Mouse (Mus musculus): ENCODE data around the gene Srebf1.
A peak's percentile ranks its signal among the peaks of the same experiment; 100 is the strongest.

Srebf1 gene

DNA sequence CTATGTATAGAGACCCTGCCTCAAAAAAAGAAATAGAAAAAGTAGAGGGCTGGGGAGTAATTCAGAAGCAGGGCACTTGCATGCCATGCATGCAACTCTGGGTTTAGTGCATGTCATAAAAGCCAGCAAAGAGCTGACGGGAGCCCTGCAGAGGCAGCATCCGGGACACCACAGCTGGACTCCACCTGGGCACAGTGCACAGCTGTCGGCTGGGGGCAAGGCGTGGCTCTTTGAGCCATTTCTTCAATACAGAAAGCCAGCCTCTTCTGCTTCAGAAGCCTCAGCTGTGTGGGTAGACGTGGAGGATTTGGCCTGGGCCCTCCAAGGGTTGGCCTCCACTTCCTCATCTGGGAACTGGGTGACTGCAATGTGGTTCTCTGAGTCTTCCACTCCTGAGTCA lies 13.0 kb upstream of the Srebf1 start:
- DNase-seq (ENCODE audit: extremely low spot score), result no peak

DNA sequence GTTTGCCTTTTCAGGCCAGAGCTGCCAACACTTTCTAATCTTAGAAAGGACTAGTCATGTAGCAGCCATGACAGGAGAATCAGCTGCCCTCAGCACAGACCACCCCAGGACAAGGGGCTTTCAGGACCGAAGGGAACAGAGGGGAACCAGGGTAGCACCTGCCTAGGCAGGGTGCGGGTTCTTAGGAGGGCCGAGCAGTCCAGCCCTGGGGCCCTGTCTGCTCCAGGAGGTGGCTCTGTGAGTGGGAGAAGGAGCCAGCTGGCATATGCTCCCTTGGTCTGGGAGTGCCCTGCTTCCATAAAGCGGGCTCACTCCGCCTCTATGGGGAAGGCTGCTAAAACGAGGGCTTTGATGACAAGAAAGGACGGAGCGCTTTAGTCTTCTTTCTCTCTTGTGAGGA lies 10.9 kb upstream of the Srebf1 start:
- DNase-seq (ENCODE audit: extremely low spot score), result no peak

DNA sequence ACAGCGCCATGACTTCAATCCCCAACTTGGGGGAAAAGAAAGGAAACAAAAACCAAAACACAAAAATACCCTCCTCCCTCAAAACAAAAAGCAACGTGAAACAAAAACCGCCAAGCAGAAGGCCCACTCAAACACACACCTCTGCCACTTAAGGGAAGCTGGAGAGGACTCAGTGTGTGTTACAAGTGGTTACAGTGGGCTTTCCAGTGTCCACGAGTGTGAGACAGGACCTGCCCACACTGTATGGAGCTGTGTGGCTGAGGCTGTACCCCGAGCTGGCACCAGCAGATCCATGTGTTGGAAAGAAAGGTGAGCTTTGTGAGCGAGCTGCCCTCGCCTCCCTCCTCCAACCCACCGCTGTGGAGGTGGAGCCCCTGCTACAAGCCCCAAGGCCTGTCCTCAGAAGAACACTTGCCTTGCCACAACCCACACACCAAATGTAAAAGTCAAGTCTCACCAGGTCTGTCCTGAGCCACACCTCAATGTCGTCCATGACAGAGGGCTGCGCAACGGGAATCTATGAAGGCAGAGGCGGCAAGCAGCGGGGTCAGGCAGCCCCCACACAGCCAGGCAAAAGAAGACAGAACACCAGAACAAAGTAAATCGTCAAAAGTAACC lies 10.2 kb upstream of the Srebf1 start:
- no peak for DNase-seq (ENCODE audit: extremely low spot score)

DNA sequence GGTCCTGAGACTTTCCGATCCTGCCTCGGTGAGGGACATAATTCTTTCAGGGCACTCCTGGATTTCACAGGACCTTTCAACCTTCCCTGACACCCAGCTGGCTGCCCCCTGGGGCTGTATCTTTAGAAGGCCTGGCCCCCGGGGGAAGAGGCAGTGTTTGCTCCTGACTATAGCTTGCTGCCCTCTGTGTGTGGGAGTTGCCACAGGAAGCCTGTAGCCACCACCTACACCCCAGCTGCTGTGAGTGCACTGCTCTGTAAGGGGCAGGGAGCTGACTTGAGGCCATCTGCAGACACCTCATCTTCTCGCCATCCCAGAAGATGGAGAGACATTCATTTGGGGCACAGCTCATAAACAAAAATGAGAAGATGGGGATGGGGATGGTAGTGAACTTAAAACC lies 9.6 kb upstream of the Srebf1 start:
- DNase-seq (ENCODE audit: extremely low spot score), result no peak

DNA sequence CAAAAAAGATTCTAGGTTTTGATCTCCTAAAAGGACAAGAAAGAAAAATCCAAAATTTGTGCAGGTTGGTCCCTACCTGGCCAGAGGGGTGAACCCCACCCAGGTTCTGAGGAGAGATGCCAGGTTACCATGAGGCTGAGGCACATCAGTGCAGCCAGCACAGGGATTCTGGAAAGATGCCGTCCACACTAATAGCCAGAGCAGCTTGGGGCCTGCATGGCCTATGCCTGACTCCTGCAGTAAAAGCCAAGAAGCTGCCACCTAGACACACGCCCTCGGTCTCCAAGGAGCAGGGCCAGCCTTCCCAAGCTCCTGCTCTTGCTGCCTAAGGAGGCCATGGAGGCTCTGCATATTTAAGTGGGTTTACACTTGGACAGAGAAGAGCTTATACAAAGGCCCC lies 8.9 kb upstream of the Srebf1 start:
- no peak for DNase-seq (ENCODE audit: extremely low spot score)

DNA sequence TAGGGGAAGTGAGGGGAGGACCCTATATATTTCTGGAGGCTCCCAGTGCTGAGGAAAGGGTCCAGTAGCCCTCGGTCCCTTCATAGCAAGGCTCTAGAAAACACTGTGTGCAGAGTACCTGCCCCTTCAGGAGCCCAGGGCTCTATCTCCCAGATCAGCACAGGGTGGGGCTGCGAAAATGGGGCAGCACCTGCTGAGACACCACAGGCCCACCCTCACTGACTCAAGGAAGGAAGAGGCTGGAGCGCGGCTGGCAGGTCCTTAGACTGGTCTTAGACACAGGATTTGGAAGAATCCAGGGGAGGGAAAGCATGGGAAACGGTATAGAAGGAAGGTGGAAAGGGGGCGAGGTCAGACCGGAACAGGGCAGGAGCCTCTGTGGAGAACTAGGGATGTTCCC lies 8.1 kb upstream of the Srebf1 start:
- no peak for DNase-seq (ENCODE audit: extremely low spot score)

DNA sequence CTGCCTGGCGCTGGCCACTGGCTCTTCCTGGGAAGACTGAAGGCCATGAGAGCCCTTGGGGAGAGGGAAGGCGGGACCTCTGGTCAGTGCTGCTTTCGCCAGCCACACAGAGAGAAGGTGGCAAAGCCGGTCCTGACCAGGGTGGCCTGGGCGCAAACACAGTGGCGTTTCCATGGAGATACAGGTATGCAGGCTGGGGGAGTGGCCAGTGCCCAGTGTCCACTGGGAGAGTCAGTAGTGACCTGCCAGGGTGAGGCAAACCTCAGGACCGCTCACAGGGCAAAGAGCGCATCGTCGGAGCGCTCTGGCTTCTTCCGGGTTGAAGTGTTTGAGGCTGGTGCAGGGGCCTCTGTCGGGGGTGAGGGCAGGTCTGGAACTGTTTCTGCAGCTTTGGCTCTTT lies 7.4 kb upstream of the Srebf1 start:
- no peak for DNase-seq (ENCODE audit: extremely low spot score)

DNA sequence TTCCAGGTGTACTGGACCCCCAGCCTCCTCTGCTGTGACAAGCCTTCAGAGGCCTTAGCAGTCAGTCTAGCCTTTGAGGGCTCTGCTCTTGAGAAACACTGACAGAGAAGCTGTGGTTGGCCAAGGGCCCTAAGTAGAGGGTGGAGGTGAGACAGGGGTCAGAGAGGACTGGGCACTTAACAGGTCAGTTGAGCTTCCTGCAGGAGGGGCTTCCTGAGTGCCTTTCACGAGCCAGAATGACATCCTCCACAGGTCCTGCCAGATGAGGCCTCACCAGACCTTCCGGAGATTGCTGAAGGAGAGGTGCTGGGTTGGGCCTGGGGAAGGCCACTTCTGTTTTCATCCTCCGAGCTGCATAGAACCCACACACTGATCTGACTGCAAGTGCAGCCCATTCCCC lies 6.1 kb upstream of the Srebf1 start:
- no peak for DNase-seq (ENCODE audit: extremely low spot score)

DNA sequence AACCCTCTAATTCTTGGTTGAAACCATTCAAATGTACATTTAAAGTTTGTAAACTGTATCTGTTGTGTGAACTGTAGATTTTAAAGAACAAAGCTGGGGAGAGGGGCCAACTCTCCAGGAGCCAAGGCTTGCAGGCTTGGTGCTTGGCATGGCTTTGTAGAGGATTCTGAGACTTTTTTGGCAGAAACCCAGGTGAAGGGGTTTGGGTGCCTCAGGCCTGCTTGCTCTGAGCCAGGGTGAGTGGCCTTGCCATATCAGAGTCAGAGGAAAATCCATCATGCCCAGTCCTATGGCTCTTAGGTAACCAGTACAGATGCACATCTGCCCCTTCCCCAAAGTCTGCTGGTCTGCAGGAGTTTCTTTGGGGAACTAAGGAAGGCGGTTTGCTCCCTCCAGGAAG lies 3.5 kb upstream of the Srebf1 start:
- no peak for DNase-seq (ENCODE audit: extremely low spot score)

DNA sequence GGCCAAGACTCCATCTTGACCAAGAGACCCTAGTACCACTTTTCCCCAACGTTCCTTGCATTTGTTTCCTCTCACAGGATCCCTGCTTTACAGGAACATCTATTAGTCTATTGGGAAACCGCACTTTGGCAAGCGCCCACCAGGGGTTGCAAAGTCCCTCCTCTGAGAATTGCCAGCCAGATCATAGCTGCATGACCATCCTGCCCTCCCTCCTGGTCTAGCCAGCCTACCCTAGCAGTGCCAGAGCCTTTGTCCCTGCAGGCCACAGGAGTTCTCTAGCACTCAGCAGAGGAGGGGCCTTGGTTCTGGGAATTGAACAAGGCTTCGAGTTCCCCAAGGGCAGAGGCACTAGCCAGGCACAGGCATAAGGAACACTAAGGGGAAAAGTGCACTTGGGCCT lies 2.3 kb upstream of the Srebf1 start:
- no peak for DNase-seq (ENCODE audit: extremely low spot score)

DNA sequence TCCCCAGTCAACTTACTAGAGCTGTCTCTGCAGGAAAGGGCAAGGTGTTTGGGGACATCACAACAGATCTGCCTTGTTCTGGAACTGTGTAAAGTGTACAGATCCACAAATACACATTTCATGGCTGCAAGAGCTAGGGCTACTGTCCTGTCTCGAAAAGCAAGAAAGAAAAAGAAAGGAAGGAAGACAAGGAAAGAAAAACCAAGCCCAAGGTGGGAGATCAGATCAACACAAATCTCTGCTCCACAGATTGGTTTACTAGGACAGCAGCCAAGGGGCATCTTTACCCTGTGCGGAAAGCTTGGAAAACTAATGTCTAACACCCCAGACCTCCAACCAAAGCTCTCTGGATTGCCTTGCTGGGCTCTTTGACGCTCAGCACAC lies 304 bp downstream of the Srebf1 start:
- no peak for DNase-seq (ENCODE audit: extremely low spot score)

DNA sequence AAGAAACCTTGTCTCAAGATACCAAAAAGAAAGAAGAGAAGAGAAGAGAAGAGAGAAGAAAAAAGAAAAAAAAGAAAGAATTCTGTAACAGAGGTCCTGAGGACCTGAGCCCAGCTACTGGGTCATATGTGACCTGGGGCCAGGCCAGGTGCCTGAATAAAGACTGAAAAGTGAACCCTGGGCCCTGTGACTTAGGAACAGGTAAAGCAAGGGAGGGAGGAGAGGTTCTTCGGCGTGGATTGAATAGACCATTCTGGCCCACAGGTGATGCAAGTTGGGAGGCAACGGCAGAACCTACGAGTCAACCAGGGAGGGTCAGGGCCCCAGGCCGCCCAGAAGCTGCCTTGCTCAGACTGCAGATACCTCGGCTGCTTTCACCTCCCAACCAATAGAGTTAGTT lies 956 bp downstream of the Srebf1 start:
- DNase-seq (ENCODE audit: extremely low spot score), result no peak

DNA sequence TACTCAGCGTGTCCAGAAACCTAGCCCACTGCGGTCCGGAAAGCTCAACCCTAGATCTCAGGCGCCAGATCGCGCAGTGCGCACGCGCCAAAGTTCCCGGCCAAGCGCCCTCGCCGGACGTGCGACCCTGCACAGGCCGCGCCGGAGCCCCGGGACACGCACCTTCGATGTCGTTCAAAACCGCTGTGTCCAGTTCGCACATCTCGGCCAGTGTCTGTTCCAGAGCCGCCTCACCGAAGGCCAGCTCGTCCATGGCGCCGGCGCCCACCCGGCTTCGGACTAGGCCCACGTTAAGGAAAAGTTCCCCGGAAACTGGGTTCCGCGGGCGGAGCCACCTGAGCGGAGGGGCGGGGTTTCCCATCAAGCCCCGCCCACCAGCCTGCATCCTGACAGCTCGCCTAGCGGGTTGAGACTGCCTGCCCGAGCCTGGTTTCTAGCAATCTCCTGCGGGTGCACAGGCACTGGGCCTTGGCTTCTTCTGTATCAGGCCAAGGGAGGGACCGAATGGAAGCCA lies 2.0 kb downstream of the Srebf1 start:
- peak; percentile 96 for DNase-seq (ENCODE audit: extremely low spot score)

DNA sequence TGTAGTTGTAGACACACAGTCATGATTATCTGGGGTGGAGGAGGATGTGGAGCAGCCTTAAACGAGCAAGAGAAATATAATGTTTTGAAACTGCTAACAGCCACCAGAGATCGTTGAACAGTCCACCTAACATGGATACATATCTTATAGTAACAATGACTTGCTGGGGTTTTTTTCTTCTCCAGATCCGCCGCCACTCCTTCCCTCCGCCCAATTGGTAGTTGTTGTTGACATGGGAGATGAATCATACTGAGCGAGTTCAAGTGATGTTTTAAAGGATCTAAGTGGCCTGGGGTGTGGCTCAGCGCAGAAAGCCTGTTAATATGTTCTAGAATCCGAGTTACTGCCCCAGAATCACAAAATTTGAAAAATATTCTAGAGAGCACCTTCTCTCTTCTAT lies 2.8 kb downstream of the Srebf1 start:
- DNase-seq (ENCODE audit: extremely low spot score), result no peak

DNA sequence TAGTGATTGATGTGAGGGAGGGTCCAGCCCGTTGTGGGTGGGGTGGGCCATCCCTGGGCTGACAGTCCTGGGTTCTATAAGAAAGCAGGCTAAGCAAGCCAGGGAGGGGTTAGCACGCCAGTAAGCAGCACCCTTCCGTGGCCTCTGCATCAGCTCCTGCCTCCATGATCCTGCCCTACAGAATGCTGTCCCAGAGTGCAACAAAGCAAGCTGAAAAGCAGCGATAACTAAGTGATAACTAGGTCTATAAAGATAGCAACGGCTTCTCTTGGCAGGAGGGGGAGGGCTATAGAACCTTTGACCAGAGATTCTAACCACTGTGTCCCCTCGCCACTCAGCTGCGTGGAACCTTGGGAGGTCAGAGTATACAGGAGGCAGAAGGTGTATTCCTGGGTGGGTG lies 4.9 kb downstream of the Srebf1 start:
- DNase-seq (ENCODE audit: extremely low spot score), result no peak

DNA sequence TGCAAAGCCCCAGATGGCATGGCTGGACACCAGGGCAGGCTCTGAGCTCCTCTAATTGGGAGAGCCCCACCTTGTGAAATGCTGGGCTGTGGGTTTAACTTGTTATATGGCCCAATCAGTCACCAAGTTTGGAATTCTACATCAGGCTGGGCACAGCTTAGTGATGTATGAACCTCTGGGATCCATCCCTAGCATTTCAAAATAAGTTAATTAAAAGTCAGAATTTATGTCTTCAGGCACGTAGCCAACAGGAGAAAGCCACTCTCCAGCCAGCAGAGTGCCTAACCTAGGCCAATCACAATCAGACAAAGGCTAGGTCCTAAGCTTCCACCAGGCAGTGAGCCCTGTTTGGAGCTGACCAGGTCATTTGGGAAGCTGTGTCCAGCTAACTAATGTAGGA lies 5.7 kb downstream of the Srebf1 start:
- no peak for DNase-seq (ENCODE audit: extremely low spot score)

DNA sequence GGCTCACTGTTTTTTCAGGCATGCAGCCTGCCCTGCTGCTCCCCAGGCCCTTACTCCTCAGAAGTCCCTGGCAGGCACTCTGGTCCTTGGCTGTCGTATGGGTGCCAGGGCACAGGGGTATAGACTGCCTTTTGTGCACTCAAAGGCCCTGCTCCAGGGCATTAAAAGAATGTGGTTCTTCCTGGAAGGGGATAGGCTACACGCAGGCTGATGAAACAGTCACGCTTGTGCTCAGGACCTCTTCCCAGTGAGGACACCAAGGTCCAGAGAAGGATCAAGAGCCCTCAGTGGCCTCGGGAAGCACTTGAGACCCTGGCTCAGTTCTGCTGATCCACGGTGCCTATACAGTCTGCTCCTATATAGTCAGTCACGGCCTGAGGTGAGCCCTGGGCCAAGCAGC lies 9.1 kb downstream of the Srebf1 start:
- DNase-seq (ENCODE audit: extremely low spot score), result no peak

DNA sequence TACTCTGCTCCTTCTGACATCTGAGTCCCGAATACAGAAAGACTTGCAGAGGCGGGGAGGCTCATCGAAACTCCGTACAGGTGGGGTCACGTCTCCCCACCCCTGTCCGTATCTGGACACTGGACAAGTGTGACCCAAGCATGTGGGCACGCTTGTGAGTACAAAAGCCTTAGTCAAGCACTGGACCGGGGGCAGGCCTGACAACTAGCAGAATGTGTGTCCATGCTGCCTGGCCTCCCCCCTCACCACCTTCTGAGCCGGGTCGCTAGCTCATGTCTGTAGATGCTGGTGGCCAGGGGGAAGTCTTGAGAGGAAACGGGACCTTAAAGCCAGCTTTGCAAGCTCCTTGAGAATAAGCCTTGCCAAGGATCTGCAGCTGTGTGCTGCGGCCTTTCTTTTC lies 10.6 kb downstream of the Srebf1 start:
- no peak for DNase-seq (ENCODE audit: extremely low spot score)

DNA sequence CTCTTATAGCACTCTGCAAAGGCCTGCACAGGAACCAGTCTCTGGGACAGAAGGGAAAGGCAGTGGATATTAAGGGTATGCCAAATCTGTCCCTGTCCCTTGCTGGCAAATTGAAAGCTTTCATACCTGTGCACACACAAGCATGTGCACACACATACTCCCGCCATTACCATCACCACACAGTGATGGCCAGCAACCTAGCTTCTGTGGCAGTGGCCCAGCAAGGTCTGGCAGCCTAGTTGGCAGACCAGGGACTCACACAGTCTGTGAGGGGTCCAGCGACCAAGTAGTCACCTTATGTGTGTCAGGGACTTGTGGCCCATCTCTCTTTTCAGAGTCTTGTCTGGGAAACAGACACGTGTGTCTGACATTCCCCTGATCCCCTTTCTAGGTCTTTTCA lies 11.2 kb downstream of the Srebf1 start:
- no peak for DNase-seq (ENCODE audit: extremely low spot score)

DNA sequence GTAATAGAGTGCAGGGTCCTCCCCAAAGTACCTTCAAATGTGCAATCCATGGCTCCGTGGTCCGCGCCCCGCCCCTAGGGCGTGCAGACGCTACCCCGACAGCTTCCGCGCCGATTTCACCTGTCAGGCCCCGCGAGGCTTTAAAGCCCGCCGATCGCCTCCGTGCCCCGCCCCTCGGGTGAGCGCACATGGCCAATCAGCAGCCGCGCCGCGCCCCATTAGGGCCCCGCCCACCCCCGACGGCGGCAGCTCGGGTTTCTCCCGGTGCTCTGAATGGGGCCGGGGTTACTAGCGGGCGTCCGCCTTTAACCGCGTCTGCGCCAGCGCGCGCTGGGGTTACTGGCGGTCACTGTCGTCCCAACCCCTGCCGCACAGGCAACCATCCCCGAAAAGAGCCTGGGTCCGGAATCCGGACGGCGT lies 12.1 kb downstream of the Srebf1 start:
- peak; percentile 97 for DNase-seq (ENCODE audit: extremely low spot score)

DNA sequence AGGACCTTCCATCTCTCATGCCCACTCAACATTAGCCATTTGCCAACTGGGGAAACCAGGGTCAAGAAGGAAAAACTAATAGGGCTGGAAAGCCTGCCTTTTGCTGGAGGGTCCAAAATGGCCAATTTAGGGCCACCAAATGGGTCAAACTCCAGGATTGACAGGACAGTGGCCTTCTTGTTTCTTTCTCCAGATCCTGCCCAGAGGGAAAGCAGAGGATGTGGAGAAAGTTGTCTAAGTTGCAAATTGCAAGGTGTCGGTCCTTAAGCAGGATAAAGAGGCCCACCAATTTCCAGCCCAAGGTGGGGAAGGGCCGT lies 12.5 kb downstream of the Srebf1 start:
- DNase-seq (ENCODE audit: extremely low spot score), result no peak

DNA sequence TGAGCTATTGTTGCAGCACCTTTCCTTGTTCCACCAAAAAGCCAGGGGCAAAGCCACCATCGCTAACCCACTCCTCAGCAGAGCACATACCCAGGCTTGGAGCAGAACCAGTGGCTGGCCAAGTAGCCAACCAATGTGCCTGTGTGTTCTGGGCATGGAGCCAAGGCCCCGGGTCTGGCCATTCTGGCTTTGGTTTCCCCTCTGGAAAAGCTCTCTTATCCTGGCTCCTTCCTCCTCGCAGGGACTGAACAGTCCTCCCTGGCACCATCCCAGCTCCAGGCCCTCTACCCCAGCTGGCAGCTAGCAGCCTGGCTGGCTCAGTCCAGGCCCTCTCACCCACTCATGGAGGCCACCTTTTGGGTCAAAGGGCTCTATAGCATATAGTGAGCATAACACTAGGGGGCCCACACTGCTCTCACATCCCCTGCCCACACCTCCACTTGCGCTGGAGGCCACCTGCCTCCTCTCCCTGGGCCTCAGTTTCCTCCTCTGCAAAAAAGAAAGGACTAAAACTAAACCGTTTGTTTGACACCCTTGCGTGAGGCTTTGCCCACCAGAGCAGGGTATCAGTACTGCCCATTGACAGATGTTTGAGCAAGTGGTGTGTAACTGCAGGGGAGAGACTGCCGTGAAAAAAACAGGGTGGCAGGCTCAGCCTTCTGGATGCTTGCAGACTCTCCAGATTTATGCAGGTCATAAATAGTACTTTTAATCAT lies 13.0 kb downstream of the Srebf1 start:
- DNase-seq (ENCODE audit: extremely low spot score), result no peak

DNA sequence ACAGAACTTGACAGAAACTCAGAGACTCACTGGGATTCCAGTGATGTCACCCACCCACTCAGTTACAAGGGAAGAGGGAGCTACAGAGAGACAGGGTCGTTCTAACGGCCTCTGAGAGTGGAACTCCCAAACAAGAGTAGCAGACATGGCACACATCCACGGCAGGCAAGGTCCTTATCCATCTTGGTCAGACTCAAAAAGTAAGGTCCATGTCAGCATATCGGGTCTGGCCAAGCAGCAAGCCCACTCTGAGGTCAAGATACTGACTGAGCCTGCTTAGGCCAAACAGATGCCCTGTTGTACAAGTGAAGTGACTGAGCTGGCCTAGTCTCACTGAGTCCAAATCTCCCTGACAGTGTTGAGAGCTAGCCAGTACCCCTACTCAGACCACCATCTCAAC lies 13.7 kb downstream of the Srebf1 start:
- no peak for DNase-seq (ENCODE audit: extremely low spot score)

DNA sequence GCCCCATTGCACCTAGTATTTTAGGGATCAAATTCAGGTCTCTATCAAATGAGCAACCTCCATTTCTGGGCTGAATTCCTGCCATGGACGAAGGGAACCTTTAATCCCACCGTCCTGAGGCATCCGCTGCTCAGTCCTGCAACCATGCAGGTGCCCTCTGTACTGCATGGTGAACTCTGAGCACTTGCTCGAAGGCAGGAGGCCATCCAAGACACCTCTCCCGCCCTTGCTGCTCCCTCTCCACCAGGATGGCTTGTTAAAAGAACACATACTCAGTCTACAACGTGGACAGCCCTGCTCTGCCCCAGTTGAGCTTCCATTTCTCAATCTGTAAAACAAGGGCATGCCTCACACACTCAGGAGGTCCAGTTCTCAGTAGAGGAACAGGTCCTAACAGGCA lies 14.2 kb downstream of the Srebf1 start:
- DNase-seq (ENCODE audit: extremely low spot score), result no peak
